Comparison of ENCODE assay signal across 8 mouse cellular contexts in the genomic region with DNA sequence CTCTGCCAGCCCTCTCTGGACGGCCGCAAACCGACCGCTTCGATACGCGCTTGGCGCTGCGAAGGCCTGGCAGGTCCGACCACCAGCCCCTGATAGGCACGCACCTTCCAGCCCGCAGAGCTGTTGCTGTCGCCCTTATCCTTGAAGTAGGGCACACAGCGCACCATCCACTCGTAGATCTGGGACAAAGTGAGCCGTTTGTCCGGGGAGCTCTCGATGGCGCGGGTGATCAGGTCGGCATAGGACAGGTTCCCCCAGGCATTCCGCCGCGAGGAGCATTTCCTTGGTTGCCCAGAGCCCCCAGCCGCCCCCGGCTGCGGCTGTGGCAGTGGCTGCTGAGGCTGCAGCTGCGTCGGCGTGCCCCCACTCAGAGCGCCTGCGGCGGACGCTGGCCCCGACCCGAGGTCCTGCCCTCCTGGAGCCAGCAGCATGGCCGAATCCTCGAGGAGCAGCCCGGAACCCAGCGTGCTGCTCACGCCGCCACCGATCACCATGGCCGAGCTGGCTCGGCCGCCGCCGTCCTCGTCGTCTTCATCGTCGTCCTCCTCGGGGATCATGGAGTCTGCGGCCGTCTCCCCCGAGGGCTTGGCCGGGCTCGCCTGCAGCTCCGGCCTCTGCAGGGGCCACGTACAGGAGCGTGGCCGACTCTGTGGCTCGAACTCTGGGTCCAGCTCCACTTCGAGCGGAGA. TPM values are rescaled to one million over a fixed set of nuclear protein-coding genes. Genes with fewer than 3 reads are reported as not detected.
DNase-seq lines count a peak whose midpoint lies in the region; ATAC-seq and TF ChIP-seq lines count a peak whose summit lies in the region.

No protein-coding gene starts in this region.

- peak overlapping the region; percentile 84 for H3K4me3 ChIP-seq in gastrocnemius, adult 2 months
- H3K4me3 ChIP-seq in forebrain, embryonic 10.5 days: peak overlapping the region; percentile 85
- H3K4me3 ChIP-seq in liver, embryonic 14.5 days (ENCODE audit: insufficient read depth in 1 of 2, low read depth in 2 of 2, low read length in 2 of 2): peak overlapping the region; percentile 95 to 98

- DNase-seq in gastrocnemius, adult 2 months: no peak
- no peak for DNase-seq in gastrocnemius, adult 18-20 months (ENCODE audit: low spot score)
- peak; percentile 71 for DNase-seq in adrenal gland, adult 2 months
- DNase-seq in forebrain, embryonic 10.5 days (ENCODE audit: extremely low spot score, low spot score): peak; percentile 56
- peak; percentile 53 for DNase-seq in induced T-regulatory cell, adult 2 months (ENCODE audit: low read depth)
- DNase-seq in liver, embryonic 14.5 days (ENCODE audit: low read depth in 3 of 3, low spot score in 3 of 3): no peak
- DNase-seq in right cerebral cortex, postnatal 10 days (ENCODE audit: low spot score in 2 of 2): peak; percentile 41 to 42
- no peak for DNase-seq in natural killer cell, adult 2 months (ENCODE audit: low spot score in 2 of 2)

- H3K9me3 ChIP-seq in forebrain, embryonic 10.5 days: no peaks in the 10 kb centered on the region
- no peaks in the 10 kb centered on the region for H3K9me3 ChIP-seq in liver, embryonic 14.5 days (ENCODE audit: control insufficient read depth, low read length)

- H3K27ac ChIP-seq in gastrocnemius, adult 2 months: peak overlapping the region; percentile 100
- peak overlapping the region; percentile 92 for H3K27ac ChIP-seq in forebrain, embryonic 10.5 days
- peak overlapping the region; percentile 94 for H3K27ac ChIP-seq in liver, embryonic 14.5 days

- under 1% methylated on average over 65 of the region's 65 CpGs for WGBS in forebrain, embryonic 10.5 days
- WGBS in liver, embryonic 14.5 days (ENCODE audit: insufficient replicate concordance): under 1% methylated on average over 64 of the region's 65 CpGs

- no peak for TF ChIP-seq CTCF in gastrocnemius, adult 2 months (IDR thresholded peaks at IDR 0.05)
- no peak for TF ChIP-seq CTCF in liver, embryonic 14.5 days (IDR thresholded peaks at IDR 0.05; ENCODE audit: low read depth)

- no peak for TF ChIP-seq EP300 in liver, embryonic 14.5 days (IDR thresholded peaks at IDR 0.05; ENCODE audit: low read depth)

- no peak for ATAC-seq in liver, embryonic 14.5 days (ENCODE audit: insufficient read depth)

- peak overlapping the region; percentile 97 for H3K9ac ChIP-seq in liver, embryonic 14.5 days (replicated peaks)

- H3K4me2 ChIP-seq in liver, embryonic 14.5 days (ENCODE audit: low read depth): peak overlapping the region; percentile 98

- H3K4me1 ChIP-seq in forebrain, embryonic 10.5 days: peaks cover 52% of the 10 kb centered on the region
- peaks cover 32 to 34% of the 10 kb centered on the region in 2 experiments for H3K4me1 ChIP-seq in liver, embryonic 14.5 days (replicated peaks; ENCODE audit: control insufficient read depth in 2 of 2, insufficient read depth in 2 of 2, low read length in 1 of 2)

- no peaks in the 10 kb centered on the region for H3K36me3 ChIP-seq in forebrain, embryonic 10.5 days (replicated peaks)
- H3K36me3 ChIP-seq in liver, embryonic 14.5 days (replicated peaks; ENCODE audit: control insufficient read depth, insufficient read depth, low read depth): peaks cover 48% of the 10 kb centered on the region

- intact Hi-C loops in gastrocnemius, adult 2 months (cut with DNase I): loop anchor here (5.0 kb wide), 4 partner anchors 183 to 443 kb away; no protein-coding TSS in a partner anchor

- peaks cover 42% of the 10 kb centered on the region for H3K27me3 ChIP-seq in forebrain, embryonic 10.5 days (ENCODE audit: poor library complexity, severe bottlenecking)
- H3K27me3 ChIP-seq in liver, embryonic 14.5 days (ENCODE audit: control insufficient read depth, insufficient read depth, low read length): no peaks in the 10 kb centered on the region

RNA-seq across cellular contexts. Expression of gene Foxo3, which starts 1.7 kb away (rescaled TPM):
- 10 to 100 TPM; 25.7 to 40.5 TPM for total RNA-seq in gastrocnemius, adult 2 months (2021)
- total RNA-seq in gastrocnemius, adult 18-20 months (2021): 10 to 100 TPM; 23.3 to 29.8 TPM
- 10 to 100 TPM; 39.7 to 55.6 TPM for total RNA-seq in adrenal gland, adult 2 months (2021)
- 53.3 and 76.1 TPM in 2 replicates for polyA plus RNA-seq in adrenal gland, adult 2 months (2012; rRNA removed)
- 2.1 and 2.3 TPM in 2 replicates for polyA plus RNA-seq in forebrain, embryonic 10.5 days (2016; fragmentation: Nextera tagmentation; extraction: Ambion mirVana)
- 15.6 and 15.9 TPM in 2 replicates for polyA plus RNA-seq in liver, embryonic 14.5 days (2012; rRNA removed)
- polyA plus RNA-seq in liver, embryonic 14.5 days (2014; fragmentation: Nextera tagmentation; extraction: Ambion mirVana): 17.6 and 19.3 TPM in 2 replicates

Comparison
In these comparisons a context has a peak if more than half of its experiments do, and no peak if none do; other contexts are left out.
1. DNase-seq: peak in adrenal gland, adult 2 months (single experiment), forebrain, embryonic 10.5 days (single experiment), induced T-regulatory cell, adult 2 months (single experiment) and right cerebral cortex, postnatal 10 days (2 of 2); none in gastrocnemius, adult 2 months (single experiment), gastrocnemius, adult 18-20 months (single experiment), liver, embryonic 14.5 days (0 of 3) and natural killer cell, adult 2 months (0 of 2).
2. Peak in every context shown above with its lines, with median percentiles within 50 percentile points of each other: H3K27ac ChIP-seq and H3K4me3 ChIP-seq.